Mouse (Mus musculus): ENCODE results near the gene Psg22. TPM values are rescaled to one million over a fixed set of nuclear protein-coding genes. Genes with fewer than 3 reads are reported as not detected.
"Not testable (repeated sequence)": the region's sequence is repeated elsewhere in the genome, so short reads cannot be mapped to it uniquely, and the experiment has no call there.

Gene Psg22
- 0.10 TPM in 1 of 2 replicates, not detected in the other for polyA plus RNA-seq (2015; fragmentation: Nextera tagmentation; extraction: Ambion mirVana)

DNA sequence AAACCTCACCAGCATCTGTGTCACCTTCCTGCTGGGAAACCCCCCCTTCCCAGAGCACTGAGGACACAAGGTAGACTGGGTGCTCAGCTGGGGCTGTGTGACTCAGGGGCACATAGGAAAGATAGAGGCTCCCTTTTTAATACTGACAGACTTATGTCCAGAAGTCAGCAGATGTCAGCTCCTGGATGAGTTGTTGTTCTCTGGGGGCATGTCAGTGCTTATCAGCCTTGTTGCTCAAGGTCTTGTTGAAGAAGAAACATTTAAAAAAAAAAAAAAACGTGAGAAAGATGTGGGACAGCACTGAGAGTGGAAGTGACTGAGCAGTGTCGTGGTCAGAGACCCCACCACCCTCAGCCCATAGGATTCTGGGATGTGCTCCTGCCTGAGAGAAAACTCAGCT lies at the start of gene Psg22:
Gene Psg22 (plus strand): TSS at position 301 of the 400 bp plus-strand sequence.
- 17% methylated on average over 2 of the region's 2 CpGs for WGBS

DNA sequence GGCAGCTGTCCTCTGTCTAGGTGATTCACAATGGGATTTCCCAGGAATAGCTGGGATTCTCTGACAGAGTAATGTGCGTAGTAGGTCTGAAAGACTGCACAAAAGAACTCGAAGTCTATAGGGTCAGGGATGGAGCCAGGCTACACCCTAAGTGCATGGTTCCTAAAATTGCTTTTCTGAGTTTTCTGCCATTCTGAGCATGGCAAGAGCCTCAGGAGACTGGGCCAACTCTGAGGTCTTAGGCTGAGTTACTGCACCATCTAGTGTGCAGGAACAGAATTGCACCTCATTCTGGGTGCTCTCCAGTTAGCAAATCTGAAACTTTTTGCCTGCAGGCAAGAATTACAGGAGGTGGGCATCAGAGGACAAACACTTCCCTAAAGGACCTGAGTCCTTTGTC lies 38.1 kb upstream of the Psg22 start:
- Histone ChIP-seq H3K4me3 (no peak overlapping the region), H3K36me3 (no peaks in the 10 kb centered on the region), H3K9me3 (peaks cover 5% of the 10 kb centered on the region; the same call in 1 of the 2 replicates), H3K9ac (no peak overlapping the region), H3K27ac (replicated peaks) (no peak overlapping the region), H3K4me1 (no peaks in the 10 kb centered on the region), H3K27me3 (replicated peaks) (no peaks in the 10 kb centered on the region), H3K4me2 (no peak overlapping the region)
- 47% methylated on average over 2 of the region's 2 CpGs for WGBS
- no peak; the same call in 1 of the 2 replicates for ATAC-seq (ENCODE audit: extremely low read depth, insufficient number of reproducible peaks, low FRiP score, low TSS enrichment)

More for the DNA sequence above, at the start of gene Psg22:
- Histone ChIP-seq H3K9ac (no peak within 1 kb of the TSS), H3K27me3 (replicated peaks) (no peaks in the 10 kb centered on the region), H3K4me1 (no peaks in the 10 kb centered on the region), H3K4me3 (no peak within 1 kb of the TSS), H3K9me3 (no peaks in the 10 kb centered on the region), H3K27ac (replicated peaks) (no peak within 1 kb of the TSS), H3K4me2 (no peak within 1 kb of the TSS), H3K36me3 (no peaks in the 10 kb centered on the region)
- ATAC-seq (ENCODE audit: extremely low read depth, insufficient number of reproducible peaks, low FRiP score, low TSS enrichment): no peak

DNA sequence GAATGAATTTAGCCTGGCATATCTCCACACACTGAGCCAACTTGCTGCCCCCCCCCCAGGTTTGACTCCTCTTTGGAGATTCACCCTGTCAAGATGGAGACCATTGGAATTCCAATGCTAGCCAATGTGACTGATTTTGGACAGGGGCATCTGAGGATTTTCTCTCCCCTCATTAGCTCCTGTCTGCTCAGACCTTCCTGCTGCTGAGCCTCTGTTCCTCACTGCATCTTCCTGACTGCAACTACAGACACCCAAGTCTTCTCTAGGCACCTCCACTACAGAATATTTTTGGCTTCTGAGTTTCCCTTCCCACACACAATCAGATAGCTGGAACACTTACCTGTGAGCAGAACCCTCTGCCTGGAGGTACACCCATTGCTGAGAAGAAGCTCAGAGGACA lies 32.3 kb upstream of the Psg22 start:
- Histone ChIP-seq H3K9ac (no peak overlapping the region), H3K36me3 (no peaks in the 10 kb centered on the region), H3K27me3 (replicated peaks) (no peaks in the 10 kb centered on the region), H3K9me3 (no peaks in the 10 kb centered on the region), H3K4me1 (no peaks in the 10 kb centered on the region), H3K4me3 (no peak overlapping the region), H3K4me2 (no peak overlapping the region), H3K27ac (replicated peaks) (no peak overlapping the region)
- ATAC-seq (ENCODE audit: extremely low read depth, insufficient number of reproducible peaks, low FRiP score, low TSS enrichment): no peak

DNA sequence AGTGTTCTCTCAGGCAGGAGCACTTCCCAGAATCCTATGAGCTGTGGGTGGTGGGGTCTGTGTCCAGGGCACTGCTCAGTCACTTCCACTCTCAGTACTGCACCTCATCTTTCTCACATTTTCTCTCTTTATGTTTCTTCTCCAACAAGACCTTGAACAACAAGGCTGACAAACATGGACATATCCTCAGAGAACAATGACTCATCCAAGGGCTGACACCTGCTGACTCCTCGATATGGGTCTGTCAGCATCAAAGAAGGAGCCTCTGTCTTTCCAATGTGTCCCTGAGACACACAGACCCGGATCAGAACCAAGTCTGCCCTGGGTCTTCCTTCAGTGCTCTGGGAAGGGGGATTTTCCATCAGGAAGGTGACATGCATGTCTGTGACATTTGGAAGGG lies 31.8 kb upstream of the Psg22 start, which contains the start of gene Psg20:
Gene Psg20 (minus strand): TSS at position 101 of the 400 bp plus-strand sequence.
- no peak for ATAC-seq (ENCODE audit: extremely low read depth, insufficient number of reproducible peaks, low FRiP score, low TSS enrichment)
- Histone ChIP-seq H3K4me3 (no peak within 1 kb of the TSS), H3K4me2 (no peak within 1 kb of the TSS), H3K27ac (replicated peaks) (no peak within 1 kb of the TSS), H3K9me3 (no peaks in the 10 kb centered on the region), H3K36me3 (no peaks in the 10 kb centered on the region), H3K4me1 (no peaks in the 10 kb centered on the region), H3K9ac (no peak within 1 kb of the TSS), H3K27me3 (replicated peaks) (no peaks in the 10 kb centered on the region)
- 64% methylated on average over 2 of the region's 2 CpGs for WGBS

DNA sequence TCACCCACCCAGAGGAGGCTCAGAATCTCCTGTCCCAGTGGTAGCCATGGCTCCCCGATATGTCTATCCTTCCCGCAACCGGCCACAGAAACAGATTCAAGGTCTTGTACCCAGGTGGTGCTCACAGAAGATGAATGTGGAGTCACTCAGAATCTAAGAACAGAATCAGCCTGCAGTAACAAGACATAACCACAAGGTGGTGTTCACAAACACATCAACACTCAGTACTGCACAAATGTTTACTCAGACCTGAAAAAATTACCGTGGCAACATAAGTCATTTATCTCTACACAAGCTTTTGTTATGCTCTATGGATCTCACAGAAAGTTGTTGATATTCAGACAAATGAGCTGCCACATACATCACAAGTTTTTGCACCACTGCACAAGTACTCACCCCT lies 7.6 kb upstream of the Psg22 start:
- WGBS: 71% methylated on average over 4 of the region's 4 CpGs
- not testable (repeated sequence) for H3K27me3 ChIP-seq (replicated peaks); H3K27ac ChIP-seq (replicated peaks); H3K9ac ChIP-seq; ATAC-seq (ENCODE audit: extremely low read depth, insufficient number of reproducible peaks, low FRiP score, low TSS enrichment); H3K4me1 ChIP-seq; H3K4me2 ChIP-seq; H3K36me3 ChIP-seq; H3K9me3 ChIP-seq; H3K4me3 ChIP-seq

DNA sequence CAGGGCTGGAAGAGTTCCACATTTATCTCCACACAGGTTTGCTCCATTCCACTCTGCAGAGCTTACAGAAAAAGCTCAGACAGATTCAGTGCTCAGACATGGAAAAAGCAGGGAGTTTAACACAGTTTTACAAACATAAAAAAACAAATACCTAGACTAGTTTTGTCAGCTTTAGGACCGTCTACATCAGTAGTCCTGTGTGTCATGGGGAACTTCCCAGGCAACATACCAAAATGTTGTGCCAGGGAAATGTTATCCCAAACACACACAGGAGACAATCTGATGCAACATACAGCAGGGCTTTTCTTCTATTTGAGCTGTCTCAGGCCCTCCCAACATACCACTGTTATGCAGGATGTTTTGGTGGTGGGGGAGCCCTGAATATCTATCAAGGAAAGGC lies 7.0 kb upstream of the Psg22 start:
- Histone ChIP-seq H3K27me3 (replicated peaks) (no peaks in the 10 kb centered on the region), H3K4me3 (no peak overlapping the region), H3K4me1 (no peaks in the 10 kb centered on the region), H3K36me3 (no peaks in the 10 kb centered on the region), H3K27ac (replicated peaks) (no peak overlapping the region), H3K9me3 (no peaks in the 10 kb centered on the region), H3K4me2 (no peak overlapping the region), H3K9ac (no peak overlapping the region)
- no peak for ATAC-seq (ENCODE audit: extremely low read depth, insufficient number of reproducible peaks, low FRiP score, low TSS enrichment)
- 43% methylated on average over 1 of the region's 1 CpGs for WGBS

DNA sequence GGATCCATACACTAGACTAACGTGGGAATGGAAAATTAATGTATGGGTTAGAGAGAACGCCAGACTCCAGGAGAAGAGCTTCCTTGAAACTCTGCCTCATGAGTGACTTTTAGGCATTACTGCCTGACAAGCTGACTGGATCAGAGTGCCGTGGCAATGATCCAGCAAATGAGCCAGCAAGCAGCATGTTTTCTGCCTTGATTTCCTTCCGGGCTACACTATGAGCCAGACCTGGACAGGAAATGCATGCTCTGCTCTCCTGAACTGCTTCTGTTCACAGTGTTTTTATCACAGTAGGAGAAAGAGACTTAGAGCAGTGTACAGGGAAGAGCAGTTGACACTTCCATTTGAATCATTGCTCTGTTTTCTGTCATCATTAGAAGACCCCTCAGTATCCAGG lies 2.3 kb upstream of the Psg22 start:
- 54% methylated on average over 4 of the region's 4 CpGs for WGBS
- no peak overlapping the region for H3K4me3 ChIP-seq
- no peaks in the 10 kb centered on the region for H3K9me3 ChIP-seq
- no peak overlapping the region for H3K27ac ChIP-seq (replicated peaks)
- H3K4me2 ChIP-seq: no peak overlapping the region
- H3K36me3 ChIP-seq: no peaks in the 10 kb centered on the region
- H3K9ac ChIP-seq: no peak overlapping the region
- no peaks in the 10 kb centered on the region for H3K4me1 ChIP-seq
- H3K27me3 ChIP-seq (replicated peaks): no peaks in the 10 kb centered on the region
- ATAC-seq (ENCODE audit: extremely low read depth, insufficient number of reproducible peaks, low FRiP score, low TSS enrichment): no peak

DNA sequence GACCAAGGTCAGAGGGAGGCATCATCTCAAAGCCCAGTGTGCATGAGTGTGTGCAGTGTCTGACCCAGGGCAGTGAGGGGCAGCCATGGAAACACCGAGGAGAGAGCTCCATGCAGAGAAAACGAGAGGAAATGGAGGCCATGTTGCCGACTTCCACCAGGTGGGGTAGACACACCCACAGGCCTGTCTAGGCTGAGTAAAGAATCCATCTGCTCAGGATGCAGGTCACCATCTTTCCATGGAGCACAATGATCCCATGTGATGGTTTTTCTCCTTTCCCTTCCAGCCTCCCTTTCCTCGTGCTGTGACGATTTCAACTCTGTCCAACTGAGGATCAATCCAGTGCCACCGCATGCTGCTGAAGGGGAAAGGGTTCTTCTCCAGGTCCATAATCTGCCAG lies 6.1 kb downstream of the Psg22 start:
- ATAC-seq (ENCODE audit: extremely low read depth, insufficient number of reproducible peaks, low FRiP score, low TSS enrichment): no peak
- Histone ChIP-seq H3K27me3 (replicated peaks) (no peaks in the 10 kb centered on the region), H3K4me1 (no peaks in the 10 kb centered on the region), H3K4me3 (no peak overlapping the region), H3K36me3 (no peaks in the 10 kb centered on the region), H3K9me3 (no peaks in the 10 kb centered on the region), H3K27ac (replicated peaks) (no peak overlapping the region), H3K9ac (no peak overlapping the region), H3K4me2 (no peak overlapping the region)
- 75% methylated on average over 6 of the region's 6 CpGs for WGBS

DNA sequence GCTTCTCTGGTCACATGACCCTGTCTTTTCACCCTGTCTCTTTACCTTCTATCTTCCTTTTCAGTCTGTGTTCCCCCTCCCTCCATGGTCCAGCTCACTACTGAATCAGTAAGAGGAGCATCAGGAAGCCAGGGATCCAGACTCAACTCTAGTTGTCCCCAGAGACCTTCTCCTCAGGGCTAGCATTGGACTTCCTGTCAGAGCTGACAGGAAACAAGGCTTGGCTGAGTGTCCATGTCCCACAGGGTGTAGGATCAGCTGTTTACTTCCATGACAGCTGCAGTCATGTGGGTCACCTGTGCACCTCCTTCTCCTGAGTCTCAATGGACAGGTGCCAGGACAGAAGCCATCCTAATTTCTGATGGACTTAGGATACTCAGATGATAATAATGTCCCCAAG lies 8.0 kb downstream of the Psg22 start:
- not testable (repeated sequence) for H3K4me3 ChIP-seq; H3K27me3 ChIP-seq (replicated peaks); ATAC-seq (ENCODE audit: extremely low read depth, insufficient number of reproducible peaks, low FRiP score, low TSS enrichment); H3K27ac ChIP-seq (replicated peaks); H3K36me3 ChIP-seq; H3K4me1 ChIP-seq; H3K9me3 ChIP-seq; H3K9ac ChIP-seq; H3K4me2 ChIP-seq

DNA sequence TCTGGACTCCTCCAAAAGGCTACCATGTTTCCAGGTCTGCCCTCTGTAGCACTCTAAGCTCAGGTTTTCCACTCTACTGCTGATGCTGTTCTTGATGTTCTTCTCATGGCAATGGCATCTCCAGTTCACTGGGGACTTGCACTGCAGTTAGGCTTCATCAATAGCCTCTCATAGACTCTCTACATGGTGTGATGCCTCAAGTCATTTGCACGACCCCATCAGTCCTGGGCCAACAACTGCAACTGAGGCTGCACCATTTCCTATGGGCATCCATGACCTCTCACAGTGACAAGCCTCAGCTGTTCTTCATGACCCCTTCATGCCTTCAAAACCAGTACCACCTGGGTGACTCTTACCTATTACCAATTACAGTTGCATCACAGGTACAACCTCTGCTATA lies 10.5 kb downstream of the Psg22 start:
- Histone ChIP-seq H3K4me2 (no peak overlapping the region), H3K9ac (no peak overlapping the region), H3K4me1 (no peaks in the 10 kb centered on the region), H3K9me3 (no peaks in the 10 kb centered on the region), H3K4me3 (no peak overlapping the region), H3K36me3 (no peaks in the 10 kb centered on the region), H3K27me3 (replicated peaks) (no peaks in the 10 kb centered on the region), H3K27ac (replicated peaks) (no peak overlapping the region)
- 57% methylated on average over 1 of the region's 1 CpGs for whole genome bisulfite sequencing
- ATAC-seq (ENCODE audit: extremely low read depth, insufficient number of reproducible peaks, low FRiP score, low TSS enrichment): no peak

DNA sequence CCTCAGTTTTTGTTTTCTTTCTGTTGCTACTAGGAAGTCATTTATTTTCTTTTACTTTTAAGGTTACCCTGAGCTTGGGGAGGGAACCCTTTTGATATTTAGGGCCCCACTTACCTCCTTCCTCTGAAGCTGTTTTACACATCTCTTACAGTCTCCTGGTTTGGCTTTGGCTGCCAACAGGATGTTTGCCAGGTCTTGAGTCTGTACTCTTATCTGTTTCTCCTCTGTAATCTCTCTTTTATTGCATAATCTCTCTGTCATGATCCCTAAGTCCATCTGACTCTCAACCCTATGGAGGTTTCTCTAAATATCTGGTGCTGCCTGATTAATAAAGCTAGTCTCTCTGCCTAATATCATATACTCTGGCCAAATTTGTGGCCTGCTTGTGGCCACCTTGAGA lies 15.2 kb downstream of the Psg22 start:
- Histone ChIP-seq H3K4me3 (no peak overlapping the region), H3K4me2 (no peak overlapping the region), H3K9me3 (no peaks in the 10 kb centered on the region), H3K4me1 (no peaks in the 10 kb centered on the region), H3K27me3 (replicated peaks) (no peaks in the 10 kb centered on the region), H3K27ac (replicated peaks) (no peak overlapping the region), H3K36me3 (no peaks in the 10 kb centered on the region), H3K9ac (no peak overlapping the region)
- no peak for ATAC-seq (ENCODE audit: extremely low read depth, insufficient number of reproducible peaks, low FRiP score, low TSS enrichment)

DNA sequence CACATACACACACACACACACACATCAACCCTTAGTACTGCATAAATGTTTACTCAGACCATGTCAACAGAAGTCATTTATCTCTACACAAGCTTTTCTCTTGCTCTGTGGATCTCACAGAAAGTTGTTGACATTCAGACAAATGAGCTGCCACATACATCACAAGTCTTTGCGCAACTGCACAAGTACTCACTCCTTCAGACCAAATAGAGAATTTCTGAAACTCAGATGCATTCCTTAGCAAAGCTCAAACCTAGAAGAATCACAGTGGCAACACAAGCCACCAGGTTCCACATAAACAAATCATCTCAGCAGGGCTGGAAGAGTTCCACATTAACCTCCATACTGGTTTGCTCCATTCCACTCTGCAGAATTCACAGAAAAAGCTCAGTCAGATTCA lies 16.6 kb downstream of the Psg22 start:
- H3K27me3 ChIP-seq (replicated peaks): no peaks in the 10 kb centered on the region
- no peaks in the 10 kb centered on the region for H3K36me3 ChIP-seq
- 68% methylated on average over 1 of the region's 1 CpGs for WGBS
- H3K27ac ChIP-seq (replicated peaks): no peak overlapping the region
- H3K4me2 ChIP-seq: no peak overlapping the region
- no peak overlapping the region for H3K4me3 ChIP-seq
- no peak overlapping the region for H3K9ac ChIP-seq
- ATAC-seq (ENCODE audit: extremely low read depth, insufficient number of reproducible peaks, low FRiP score, low TSS enrichment): no peak
- H3K9me3 ChIP-seq: no peaks in the 10 kb centered on the region
- H3K4me1 ChIP-seq: no peaks in the 10 kb centered on the region

All from heart, embryonic 13.5 days (tissue).